Mouse (Mus musculus): Measurements from ENCODE around the gene Gm9936. TPM values are rescaled to one million over a fixed set of nuclear protein-coding genes. Genes with fewer than 3 reads are reported as not detected.

Gm9936 gene
- total and polyA plus RNA-seq, 3 experiments = 0.04 to 0.26 TPM; not detected in 1

DNA sequence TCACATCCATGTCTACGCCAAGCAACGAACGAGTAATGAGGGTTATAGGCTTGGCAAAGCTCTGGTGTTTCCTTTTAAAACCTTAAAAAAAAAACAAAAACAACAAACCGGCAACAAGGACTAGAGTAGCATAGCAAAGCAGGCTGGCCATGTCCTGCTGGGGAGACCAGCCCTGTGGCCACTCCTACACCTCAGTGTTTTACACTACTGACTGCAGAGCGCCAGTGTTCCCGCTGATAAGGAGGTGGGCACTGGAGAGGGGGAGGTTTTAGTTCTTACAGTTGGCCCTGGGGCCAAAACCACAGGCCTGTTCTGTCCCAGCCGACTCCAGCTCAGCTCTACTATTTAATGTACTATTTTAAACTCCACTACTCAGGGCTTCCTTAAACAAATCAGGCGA, 51.0 kb downstream of the Gm9936 start:
- dilution Hi-C loops (cut with MboI; ENCODE audit: extremely low pct_ligation_motif_present, extremely low pct_unique_long_range_greater_than_20kb, low sequenced_read_pairs) (no loop called here), in situ Hi-C loops (cut with MboI; ENCODE audit: low pct_ligation_motif_present, low pct_unique_long_range_greater_than_20kb, low sequenced_read_pairs) (no loop called here)
- Histone ChIP-seq H3K9ac (ENCODE audit: insufficient read depth, low read depth) (no peak overlapping the region), H3K9me3 (replicated peaks; ENCODE audit: low read length) (no peaks in the 10 kb centered on the region), H3K4me2 (ENCODE audit: insufficient read depth, low read depth, poor library complexity, severe bottlenecking) (no peak overlapping the region), H3K79me2 (replicated peaks; ENCODE audit: control insufficient read depth, extremely low read depth, insufficient read depth, poor library complexity, severe bottlenecking) (0 out of 2 replicates have a peak, but pooled peaks cover 2% of the 10 kb centered on the region), H3K4me3 (replicated peaks in 1 of 3; ENCODE audit: low read depth in 2 of 3, low read length in 2 of 3, poor library complexity in 1 of 3) (no peak overlapping the region), H3K27ac (ENCODE audit: insufficient read depth, low read depth) (no peak overlapping the region), H3K36me3 (replicated peaks in 1 of 2; ENCODE audit: control insufficient read depth in 1 of 2, insufficient read depth in 1 of 2, low read length in 1 of 2) (peaks cover 39 to 86% of the 10 kb centered on the region in 2 experiments), H3K4me1 (ENCODE audit: control insufficient read depth in 1 of 2, insufficient read depth in 2 of 2) (peaks cover 5 to 13% of the 10 kb centered on the region in 2 experiments; a peak in 3 of 4 replicates), H3K27me3 (replicated peaks) (no peaks in the 10 kb centered on the region)
- TF ChIP-seq MAFK (IDR thresholded peaks at IDR 0.05; ENCODE audit: insufficient replicate concordance, low read length) (no peak), MXI1 (IDR thresholded peaks at IDR 0.05; ENCODE audit: low read depth, low read length) (no peak), TCF12 (IDR thresholded peaks at IDR 0.05; ENCODE audit: low read depth, low read length) (no peak), IRF4 (IDR thresholded peaks at IDR 0.05; ENCODE audit: low read depth, low read length) (no peak), USF1 (IDR thresholded peaks at IDR 0.05; ENCODE audit: low read depth, low read length) (no peak), NRF1 (IDR thresholded peaks at IDR 0.05; ENCODE audit: low read depth, low read length) (no peak), CTCF (conservative IDR thresholded peaks at IDR 0.05 in 1 of 2, IDR thresholded peaks at IDR 0.05 in 1 of 2; ENCODE audit: low read depth in 2 of 2, low read length in 2 of 2) (no peak), MAZ (IDR thresholded peaks at IDR 0.05; ENCODE audit: low read depth, low read length) (no peak), BHLHE40 (IDR thresholded peaks at IDR 0.05; ENCODE audit: low read depth, low read length) (no peak), ZMIZ1 (IDR thresholded peaks at IDR 0.05; ENCODE audit: low read depth, low read length) (no peak), POLR2AphosphoS2 (IDR thresholded peaks at IDR 0.05; ENCODE audit: low read depth, low read length) (no peak), JUN (IDR thresholded peaks at IDR 0.05; ENCODE audit: insufficient read depth, low read depth, low read length) (no peak), ZKSCAN1 (IDR thresholded peaks at IDR 0.05; ENCODE audit: borderline replicate concordance, low read depth, low read length) (no peak), ELF1 (IDR thresholded peaks at IDR 0.05; ENCODE audit: low read depth, low read length) (no peak), USF2 (conservative IDR thresholded peaks at IDR 0.05; ENCODE audit: low read depth, low read length) (no peak), KAT2A (IDR thresholded peaks at IDR 0.05; ENCODE audit: insufficient replicate concordance, low read length) (no peak), MAX (IDR thresholded peaks at IDR 0.05; ENCODE audit: low read length) (no peak), TBP (conservative IDR thresholded peaks at IDR 0.05; ENCODE audit: low read depth, low read length) (no peak), ZC3H11A (IDR thresholded peaks at IDR 0.05; ENCODE audit: low read depth, low read length) (no peak)
- DNase-seq (ENCODE audit: extremely low read depth) = no peak

DNA sequence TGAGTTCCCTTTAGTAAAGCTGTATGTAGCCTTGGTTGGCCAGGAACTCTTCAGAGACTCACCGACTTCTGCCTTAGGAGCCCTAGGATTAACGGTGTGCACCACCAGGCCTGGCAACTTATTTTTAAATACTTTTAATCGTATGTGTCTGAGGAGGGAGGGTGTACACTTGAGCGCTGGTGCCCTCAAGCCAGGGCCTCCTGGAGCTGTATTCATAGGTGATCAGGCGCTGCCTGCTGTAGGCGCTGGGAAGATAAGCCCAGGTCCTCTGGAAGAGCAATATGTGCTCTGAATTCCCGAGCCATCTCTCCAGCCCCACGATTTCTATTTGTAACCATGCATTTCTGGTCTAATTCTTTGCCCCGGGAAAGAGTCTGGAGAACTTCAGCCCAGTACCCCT, 51.4 kb downstream of the Gm9936 start:
- in situ Hi-C loops (cut with MboI; ENCODE audit: low pct_ligation_motif_present, low pct_unique_long_range_greater_than_20kb, low sequenced_read_pairs) (no loop called here), dilution Hi-C loops (cut with MboI; ENCODE audit: extremely low pct_ligation_motif_present, extremely low pct_unique_long_range_greater_than_20kb, low sequenced_read_pairs) (no loop called here)
- Histone ChIP-seq H3K27ac (ENCODE audit: insufficient read depth, low read depth) (no peak overlapping the region), H3K79me2 (replicated peaks; ENCODE audit: control insufficient read depth, extremely low read depth, insufficient read depth, poor library complexity, severe bottlenecking) (no peaks in the 10 kb centered on the region), H3K27me3 (replicated peaks) (no peaks in the 10 kb centered on the region), H3K4me1 (ENCODE audit: control insufficient read depth in 1 of 2, insufficient read depth in 2 of 2) (peaks cover 5 to 10% of the 10 kb centered on the region in 2 experiments; a peak in 3 of 4 replicates), H3K36me3 (replicated peaks in 1 of 2; ENCODE audit: control insufficient read depth in 1 of 2, insufficient read depth in 1 of 2, low read length in 1 of 2) (peaks cover 42 to 87% of the 10 kb centered on the region in 2 experiments), H3K4me3 (replicated peaks in 1 of 3; ENCODE audit: low read depth in 2 of 3, low read length in 2 of 3, poor library complexity in 1 of 3) (no peak overlapping the region), H3K9me3 (replicated peaks; ENCODE audit: low read length) (no peaks in the 10 kb centered on the region), H3K4me2 (ENCODE audit: insufficient read depth, low read depth, poor library complexity, severe bottlenecking) (no peak overlapping the region), H3K9ac (ENCODE audit: insufficient read depth, low read depth) (no peak overlapping the region)
- DNase-seq (ENCODE audit: extremely low read depth) = no peak
- TF ChIP-seq TBP (conservative IDR thresholded peaks at IDR 0.05; ENCODE audit: low read depth, low read length) (no peak), ZC3H11A (IDR thresholded peaks at IDR 0.05; ENCODE audit: low read depth, low read length) (no peak), RAD21 (IDR thresholded peaks at IDR 0.05; ENCODE audit: low read depth, low read length) (no peak), USF1 (IDR thresholded peaks at IDR 0.05; ENCODE audit: low read depth, low read length) (no peak), SMC3 (IDR thresholded peaks at IDR 0.05; ENCODE audit: low read depth, low read length) (no peak), CHD1 (IDR thresholded peaks at IDR 0.05; ENCODE audit: low read depth, low read length) (no peak), MAX (IDR thresholded peaks at IDR 0.05; ENCODE audit: low read length) (no peak), BHLHE40 (IDR thresholded peaks at IDR 0.05; ENCODE audit: low read depth, low read length) (no peak), USF2 (conservative IDR thresholded peaks at IDR 0.05; ENCODE audit: low read depth, low read length) (no peak)
